Mouse (Mus musculus): ENCODE measurements around the gene Smarca4.
A peak's percentile ranks its signal among the peaks of the same experiment; 100 is the strongest.
"Not testable (repeated sequence)": the region's sequence is repeated elsewhere in the genome, so short reads cannot be mapped to it uniquely, and the experiment has no call there.

The Smarca4 gene

DNA sequence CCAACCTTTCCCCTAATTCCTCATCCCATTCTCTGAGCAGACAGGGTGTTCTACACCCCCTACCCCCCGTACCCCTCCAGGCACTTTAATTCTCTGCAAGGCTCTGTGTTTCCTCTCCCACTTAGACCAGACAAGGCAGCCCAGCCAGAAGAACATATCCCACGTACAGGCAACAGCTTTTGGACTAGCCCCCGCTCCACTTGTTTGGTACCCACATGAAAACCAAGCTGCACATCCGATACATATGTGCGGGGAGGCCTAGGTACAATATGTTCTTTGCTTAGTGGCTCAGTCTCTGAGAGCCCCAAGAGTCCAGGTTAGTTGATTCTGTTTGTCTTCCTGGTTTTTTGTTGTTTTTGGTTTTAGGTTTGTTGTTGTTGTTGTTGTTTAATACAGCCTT lies 46.1 kb downstream of the Smarca4 start:
- no peak for DNase-seq (ENCODE audit: low spot score)

DNA sequence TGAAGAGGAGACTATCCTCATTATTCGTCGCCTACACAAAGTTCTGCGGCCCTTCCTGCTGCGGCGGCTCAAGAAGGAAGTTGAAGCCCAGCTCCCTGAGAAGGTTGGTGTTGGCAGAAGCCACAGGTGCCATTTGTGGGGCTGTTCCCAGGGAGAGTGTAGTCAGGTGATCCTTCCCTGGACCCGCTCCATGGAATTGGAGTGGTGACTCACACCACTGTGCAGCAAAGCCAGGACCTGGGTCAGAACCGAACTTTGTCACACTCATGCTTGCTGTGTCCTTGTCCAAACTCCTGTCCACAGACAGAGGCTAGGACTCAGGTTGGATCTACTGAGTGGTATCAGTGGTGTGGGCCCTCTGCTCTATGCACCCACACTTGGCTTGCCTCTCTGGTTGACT lies 53.0 kb downstream of the Smarca4 start:
- DNase-seq (ENCODE audit: low spot score) = no peak

DNA sequence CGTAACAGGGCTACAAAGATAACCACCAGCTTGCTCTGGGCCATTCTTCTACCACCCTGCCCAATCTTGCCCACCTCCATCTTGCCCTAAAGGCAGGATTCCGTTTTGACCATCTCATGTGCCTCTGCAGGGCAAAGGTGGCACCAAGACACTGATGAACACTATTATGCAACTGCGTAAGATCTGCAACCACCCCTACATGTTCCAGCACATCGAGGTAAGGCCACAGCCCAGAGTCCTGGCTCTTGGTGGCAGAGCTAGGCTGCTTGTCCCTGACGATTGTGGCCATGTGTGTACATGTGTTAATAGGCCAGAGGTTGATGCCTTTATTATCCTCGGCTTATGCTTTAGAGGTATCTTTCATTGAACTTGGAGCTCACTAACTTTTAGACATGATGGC lies 54.4 kb downstream of the Smarca4 start:
- DNase-seq (ENCODE audit: low spot score) = no peak

DNA sequence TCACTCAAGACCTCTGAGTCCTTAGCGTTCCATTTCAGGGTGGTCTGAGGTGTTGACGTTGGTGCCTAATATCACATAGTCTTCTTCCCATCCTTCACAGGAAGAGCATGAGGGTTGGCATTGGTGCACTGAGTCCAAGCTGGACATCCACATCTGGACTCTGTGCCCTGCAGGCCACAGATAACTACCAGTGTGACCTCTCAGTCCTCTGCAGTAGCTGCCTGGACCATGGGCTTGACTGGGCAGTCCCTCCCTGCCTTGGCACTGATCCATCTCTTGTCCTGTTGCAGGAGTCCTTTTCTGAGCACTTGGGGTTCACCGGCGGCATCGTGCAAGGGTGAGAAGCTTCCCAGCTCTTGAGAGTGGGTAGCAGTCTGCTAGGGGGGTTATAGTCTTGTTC lies 55.8 kb downstream of the Smarca4 start:
- no peak for DNase-seq (ENCODE audit: low spot score)

DNA sequence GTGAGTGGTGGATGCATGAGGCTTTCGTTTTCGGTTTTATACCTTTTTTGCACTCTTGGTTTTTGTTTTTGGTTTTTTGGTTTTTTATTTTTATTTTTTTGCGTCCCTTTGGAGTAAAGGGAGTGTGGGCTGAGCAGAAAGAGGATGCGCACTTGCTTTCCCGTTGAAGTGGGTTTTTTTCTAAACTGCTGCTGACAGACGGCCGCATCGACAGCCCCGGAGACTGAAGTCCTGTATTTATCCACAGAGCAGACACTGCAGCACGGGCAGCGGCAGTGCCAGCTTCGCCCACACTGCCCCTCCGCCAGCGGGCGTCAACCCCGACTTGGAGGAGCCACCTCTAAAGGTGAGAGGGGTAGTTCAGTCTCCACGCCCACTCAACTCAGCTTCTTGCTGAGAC lies 61.7 kb downstream of the Smarca4 start:
- DNase-seq (ENCODE audit: low spot score) = no peak

DNA sequence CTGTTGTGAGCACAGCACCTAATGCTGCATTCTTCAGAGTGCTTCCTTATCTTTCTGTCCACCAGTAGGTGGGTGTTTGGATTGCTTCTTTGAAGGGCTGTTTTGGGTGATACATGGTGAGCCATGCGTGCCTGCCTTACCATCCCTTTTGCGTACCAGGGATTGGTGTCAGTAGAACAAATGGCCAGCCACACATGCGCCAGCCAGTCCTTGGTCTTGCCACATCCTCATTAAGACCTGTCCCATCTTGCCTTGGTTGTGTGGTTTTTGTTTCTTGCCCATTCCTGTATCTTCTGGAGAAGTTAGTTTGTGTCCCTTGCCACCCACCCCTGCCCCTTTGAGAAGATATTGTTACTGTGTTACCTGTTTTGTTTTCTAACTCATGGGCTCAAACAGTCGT lies 64.5 kb downstream of the Smarca4 start:
- no peak for DNase-seq (ENCODE audit: low spot score)

DNA sequence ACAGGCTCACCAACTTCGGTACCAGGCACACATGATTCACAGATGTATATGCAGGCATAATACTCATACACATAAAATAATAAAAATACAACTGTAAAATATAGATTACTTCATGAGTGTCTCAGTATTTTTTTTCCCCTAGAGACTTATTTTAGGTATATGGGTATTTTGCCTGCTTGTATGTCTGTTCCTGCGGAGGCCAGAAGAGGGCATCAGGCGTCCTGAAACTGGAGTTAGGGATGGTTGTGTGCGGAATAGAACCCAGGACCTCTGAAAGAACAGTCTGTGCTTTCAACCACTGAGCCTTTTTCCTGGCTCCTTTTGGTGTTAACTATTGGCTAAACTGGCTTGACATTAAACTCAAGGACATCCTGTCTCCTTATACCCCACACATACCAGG lies 66.9 kb downstream of the Smarca4 start:
- DNase-seq (ENCODE audit: low spot score) = peak; percentile 15

DNA sequence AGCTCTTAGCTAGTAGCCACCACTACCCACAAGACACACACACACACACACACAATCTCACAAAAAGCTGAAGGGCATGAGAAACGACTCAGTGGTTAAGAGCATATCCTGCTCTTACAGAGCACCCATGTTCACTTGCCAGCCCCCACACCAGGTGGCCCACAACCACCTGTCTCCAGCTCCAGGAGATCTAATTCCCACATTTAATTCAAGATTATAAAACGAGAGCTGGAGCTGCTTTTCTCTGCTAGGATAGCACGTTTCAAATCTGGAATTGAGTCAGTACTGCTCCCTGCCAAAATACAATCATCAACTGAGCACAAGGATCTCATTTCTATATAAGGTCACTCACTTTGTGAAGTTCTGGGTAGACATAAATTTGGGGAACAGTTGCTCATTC lies 67.9 kb downstream of the Smarca4 start:
- no peak for DNase-seq (ENCODE audit: low spot score)

DNA sequence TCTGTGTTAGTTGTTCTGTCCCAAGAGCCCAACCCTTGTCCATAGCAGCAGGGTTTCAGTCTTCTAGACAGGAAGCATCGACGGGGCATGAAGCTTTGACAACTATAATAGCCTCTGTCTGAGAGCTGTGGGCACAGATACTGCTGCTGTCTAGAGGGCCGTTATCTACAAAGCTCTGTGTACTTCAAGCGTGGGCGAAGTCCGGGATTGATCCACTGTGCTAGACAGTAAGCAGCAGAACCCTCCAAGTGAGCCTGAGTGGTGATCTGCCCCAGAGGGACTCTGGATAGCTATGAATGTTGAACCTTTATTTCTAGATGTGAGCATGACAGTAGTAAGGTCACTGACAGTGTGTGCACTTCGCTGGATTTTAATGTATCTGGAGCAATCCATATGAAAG lies 72.6 kb downstream of the Smarca4 start:
- no peak for DNase-seq (ENCODE audit: low spot score)

DNA sequence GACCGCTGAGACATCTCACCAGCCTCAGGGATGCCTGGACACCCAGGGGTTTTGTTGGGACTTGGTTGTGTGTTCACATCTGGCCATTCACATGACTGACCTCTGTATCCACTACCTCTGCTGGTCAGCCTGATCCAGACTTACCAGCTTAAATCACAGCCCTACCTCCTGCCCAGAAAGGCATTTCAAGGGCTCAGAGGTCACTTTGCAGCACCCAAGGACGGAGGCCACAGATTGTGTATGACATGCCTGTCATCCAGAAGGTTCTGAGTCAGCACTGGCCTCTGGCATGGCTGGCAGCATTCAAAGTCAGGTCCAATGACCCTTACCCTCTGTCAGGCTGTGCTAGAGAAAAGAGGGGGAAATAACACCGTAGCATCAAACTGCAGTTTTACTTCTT lies 74.1 kb downstream of the Smarca4 start:
- DNase-seq (ENCODE audit: low spot score) = no peak

DNA sequence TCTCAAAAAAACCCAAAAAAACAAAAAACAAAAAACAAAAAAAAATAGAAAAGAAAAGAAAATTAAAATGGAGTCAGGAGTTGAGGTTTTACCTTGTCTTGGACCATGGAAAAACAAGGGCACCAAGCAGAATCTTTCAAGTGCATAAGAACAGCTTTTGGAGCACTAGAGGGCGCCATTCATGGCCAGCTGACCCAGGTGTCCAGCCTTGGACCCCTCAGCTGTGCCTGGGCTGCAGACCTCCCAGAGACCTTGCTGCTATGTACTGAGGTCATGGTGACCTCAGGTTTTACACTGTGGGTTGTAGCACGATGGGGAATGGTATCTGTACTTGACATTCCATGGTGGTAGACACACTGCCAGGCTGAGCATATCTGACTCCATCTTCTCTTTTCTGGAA lies 75.9 kb downstream of the Smarca4 start:
- peak; percentile 70 for DNase-seq (ENCODE audit: low spot score)

DNA sequence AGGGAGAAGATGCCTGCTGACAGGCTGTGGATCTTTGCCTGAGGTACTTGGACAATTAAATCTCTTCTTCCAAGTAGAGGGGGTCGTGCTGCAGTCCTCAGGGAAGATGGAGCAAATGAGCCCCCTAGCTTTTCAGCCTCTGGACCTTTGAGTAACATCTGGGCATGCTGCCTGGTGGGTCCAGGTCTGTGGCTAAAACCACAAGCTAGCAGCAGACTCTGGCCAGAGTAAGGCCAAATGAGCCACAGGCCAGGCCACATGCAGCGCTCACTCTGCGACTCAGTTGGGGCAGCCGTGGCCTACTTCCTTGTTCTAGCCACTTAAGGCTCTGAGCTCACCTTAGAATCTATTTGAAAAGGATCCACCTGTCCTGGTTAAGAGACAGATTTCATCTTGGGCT lies 76.5 kb downstream of the Smarca4 start:
- DNase-seq (ENCODE audit: low spot score) = no peak

DNA sequence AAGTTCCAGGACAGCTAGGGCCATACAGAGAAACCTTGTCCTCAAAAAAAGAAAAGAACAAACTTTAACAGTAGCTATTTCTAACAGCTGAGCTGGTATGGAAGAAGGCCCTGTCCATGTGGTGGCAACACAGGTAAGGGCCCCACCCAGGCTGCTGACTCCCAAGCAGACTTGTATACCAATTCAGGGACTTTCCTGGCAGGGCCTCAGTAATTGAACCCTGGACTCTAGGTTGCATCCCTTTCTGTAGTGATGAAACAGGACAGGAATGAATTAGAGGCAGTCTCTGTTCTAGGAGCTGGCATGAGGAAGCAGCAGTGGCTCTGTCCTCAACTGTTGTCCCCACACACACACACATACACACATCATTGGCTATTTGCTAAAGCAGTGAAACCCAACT lies 78.1 kb downstream of the Smarca4 start:
- DNase-seq (ENCODE audit: low spot score) = no peak

DNA sequence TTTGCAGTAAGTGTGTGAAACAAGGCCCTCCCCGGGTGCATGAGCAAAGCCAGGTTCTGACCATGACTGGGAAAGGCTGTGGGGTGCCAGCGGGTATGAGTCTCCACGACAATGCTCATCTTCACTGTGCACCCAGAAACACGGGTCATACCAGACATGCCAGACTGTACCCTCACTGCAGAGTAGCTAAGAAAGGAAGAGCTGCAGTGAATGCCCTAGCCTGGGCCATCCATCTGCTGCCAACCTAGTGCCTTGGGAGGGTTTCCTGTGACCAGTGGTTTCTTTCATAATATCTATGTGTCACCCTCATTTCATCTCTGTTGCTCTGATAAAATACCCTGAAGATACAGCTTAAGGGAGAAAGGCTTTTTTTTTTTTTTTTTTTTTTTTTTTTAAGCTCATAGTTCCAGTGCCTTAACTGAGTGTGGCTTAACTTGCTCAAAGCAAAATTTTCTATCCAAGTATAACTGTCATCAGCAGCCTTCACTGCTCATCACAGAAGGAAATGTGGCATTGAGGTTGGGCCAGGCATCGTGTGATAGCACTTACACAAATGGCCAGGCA lies 79.3 kb downstream of the Smarca4 start:
- DNase-seq (ENCODE audit: low spot score) = no peak

DNA sequence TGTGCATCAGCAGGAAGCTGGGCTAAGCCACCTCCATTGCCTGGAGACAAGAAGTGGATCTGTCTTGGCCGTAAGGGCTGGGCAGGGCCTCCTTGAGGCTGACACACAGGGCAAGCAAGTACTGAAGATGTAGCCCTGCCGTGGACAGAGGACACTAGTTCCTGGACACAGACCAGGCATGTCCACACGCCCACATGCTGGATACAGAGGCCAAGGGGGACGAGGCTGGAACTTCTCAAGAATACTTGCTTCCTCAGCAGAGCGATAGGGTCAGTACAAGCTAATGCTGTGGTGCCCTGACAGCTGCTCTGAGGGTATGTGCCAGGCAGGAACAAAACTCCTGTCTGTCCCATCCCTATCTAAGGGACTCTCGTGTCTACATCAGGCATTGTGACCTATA lies 81.2 kb downstream of the Smarca4 start:
- DNase-seq (ENCODE audit: low spot score) = no peak

DNA sequence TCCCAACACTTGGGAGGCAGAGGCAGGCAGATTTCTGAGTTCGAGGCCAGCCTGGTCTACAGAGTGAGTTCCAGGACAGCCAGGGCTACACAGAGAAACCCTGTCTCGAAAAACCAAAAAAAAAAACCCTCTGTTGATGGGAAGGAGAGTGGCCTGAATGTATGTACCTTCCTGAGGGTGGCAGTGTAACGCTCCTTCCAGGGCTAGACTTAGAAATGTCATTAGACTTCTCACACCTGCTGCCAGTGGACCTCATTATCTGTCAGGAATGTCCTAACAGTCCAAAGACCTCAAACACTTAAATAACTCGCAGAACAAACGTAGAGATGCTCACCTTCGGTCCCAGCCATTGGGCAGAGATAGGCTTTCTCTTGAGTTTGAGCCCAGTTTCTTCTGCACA lies 83.3 kb downstream of the Smarca4 start:
- DNase-seq (ENCODE audit: low spot score) = not testable (repeated sequence)

DNA sequence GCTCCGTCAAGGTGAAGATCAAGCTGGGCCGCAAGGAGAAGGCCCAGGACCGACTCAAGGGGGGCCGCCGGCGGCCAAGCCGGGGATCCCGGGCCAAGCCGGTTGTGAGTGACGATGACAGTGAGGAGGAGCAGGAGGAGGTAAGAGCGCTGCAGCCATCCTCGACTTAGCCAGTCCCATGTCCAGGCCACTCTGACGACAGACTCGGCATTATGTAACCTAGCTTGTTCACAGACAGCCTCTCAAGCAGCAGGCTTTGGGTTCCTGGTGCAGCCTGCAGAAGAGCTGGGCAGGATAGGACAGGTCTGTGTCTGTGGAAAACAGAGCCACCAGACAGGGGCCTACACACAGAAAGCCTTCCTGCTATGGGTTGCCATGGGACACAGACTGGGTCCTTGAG lies 85.1 kb downstream of the Smarca4 start:
- no peak for DNase-seq (ENCODE audit: low spot score)

DNA sequence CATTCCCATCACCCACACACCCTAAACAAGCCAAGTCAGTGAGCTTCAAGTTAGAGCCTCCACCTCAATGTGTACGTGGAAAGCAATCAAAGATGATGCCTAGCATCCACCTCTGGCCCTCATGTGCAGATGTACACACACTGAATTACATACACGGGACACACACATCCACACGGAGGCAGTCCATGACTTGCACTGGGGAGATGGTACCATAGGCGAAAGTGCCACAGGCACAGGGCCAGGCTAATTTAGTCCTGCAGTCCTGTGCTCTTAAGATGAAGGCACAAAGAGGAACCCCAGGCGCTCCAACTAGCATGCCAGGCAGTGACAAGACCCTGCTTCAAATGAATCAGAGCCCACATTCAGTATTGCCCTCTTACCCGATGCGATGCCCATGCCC lies 87.5 kb downstream of the Smarca4 start:
- no peak for DNase-seq (ENCODE audit: low spot score)

DNA sequence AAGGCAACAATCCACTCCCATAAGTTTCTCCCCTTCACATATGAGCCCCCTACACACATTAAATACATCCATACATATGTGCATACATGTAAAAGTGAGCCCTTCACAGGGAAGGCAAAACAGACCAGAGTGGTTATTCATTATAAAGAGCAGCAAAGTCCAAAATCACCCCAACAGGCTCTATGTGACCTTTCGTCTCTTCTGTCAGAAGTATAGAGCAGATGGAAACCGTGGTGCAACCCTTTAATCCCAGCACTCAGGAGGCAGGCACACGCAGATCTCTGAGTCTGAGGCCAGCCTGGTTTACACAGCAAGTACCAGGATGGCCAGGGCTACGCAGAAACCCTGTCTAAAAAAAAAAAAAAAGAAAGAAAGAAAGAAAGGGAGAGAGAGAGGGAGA lies 90.1 kb downstream of the Smarca4 start:
- DNase-seq (ENCODE audit: low spot score) = no peak

DNA sequence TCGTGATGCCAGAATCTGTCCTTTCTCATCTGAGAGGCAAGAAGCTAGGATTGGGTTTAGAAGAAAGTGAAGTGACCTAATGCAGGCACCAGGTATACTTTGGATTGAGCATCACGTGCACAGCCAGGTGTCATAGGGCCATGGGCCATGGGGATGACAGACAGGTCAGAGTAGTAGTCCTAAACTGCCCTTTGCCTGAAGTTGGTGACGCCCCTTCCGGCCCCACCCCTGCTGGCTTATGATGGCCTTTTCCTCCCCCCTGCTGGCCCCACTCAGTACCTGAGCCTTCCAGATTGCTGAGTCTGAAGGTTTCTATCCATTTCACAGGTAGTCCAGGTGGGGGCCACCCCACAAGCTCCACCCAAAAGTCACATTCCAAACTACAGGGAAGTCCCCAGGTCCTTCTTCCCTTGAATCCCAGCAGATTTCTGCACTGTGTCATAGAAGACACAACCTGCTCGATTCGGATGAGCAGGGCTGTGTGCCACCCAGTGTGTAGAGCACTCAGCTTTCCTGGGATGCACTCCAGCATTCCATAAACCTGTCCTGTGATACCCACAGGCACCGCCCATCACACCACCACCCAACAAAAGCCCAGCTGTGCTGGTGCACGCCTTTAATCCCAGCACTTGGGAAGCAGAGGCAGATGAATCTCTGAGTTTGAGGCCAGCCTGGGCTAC lies 90.8 kb downstream of the Smarca4 start:
- no peak for DNase-seq (ENCODE audit: low spot score)

DNA sequence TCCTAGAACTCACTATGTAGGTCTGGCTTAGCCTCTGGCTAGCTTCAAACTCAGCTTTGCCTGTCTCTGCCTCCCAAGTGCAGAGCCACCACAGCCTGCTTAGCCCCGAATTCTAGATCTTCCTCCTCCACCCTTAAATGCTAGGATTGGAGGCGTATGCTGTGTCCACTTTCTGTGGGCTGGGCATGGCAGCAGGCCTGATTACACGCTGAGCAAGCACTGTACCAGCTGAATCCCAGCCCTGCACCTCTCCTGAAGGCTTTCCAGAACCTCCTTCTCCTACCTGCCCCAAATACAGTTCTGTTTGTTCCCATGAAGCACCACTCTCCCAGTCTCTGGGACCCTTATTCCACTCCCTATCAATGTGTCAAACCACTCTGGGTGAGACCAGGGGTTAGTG lies 93.4 kb downstream of the Smarca4 start:
- DNase-seq (ENCODE audit: low spot score) = no peak

DNA sequence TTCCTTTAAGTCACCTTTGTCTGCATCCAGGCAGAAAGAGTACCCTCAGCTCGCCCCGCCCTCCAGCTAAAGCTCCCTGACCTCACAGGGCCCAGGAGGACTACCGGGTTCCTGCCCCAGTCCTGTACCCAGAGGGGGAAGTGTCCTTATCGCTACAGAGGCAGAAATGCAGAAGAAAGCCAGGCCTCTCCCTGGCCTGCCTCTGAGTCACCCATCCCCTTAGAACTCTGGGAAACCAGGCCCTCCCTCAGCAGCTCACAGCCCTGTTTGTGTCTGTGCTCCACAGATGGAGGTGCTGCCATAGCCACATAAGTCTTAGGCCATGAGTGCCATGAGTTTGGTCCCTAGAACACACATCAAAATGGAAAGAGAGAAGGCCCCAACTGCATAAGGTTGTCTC lies 99.3 kb downstream of the Smarca4 start:
- DNase-seq (ENCODE audit: low spot score) = no peak

DNA sequence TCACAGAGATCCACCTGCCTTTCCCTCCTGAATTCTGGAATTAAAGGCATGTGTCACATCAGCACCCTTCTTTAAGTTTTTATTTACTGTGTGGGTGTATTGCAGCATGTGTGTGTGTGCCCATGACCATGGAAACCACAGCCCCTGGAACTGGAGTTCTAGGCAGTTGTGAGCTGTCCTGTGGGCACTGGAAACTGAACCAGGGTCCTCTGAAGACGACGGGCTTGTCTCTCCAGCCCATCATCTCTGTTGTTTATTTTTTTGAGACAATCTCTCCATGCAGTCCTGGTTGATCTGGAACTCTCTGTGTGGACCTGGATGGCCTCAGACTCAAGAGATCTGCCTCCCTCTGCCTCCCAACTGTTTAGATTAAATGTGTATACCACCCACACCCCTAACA lies 101.0 kb downstream of the Smarca4 start:
- no peak for DNase-seq (ENCODE audit: low spot score)

DNA sequence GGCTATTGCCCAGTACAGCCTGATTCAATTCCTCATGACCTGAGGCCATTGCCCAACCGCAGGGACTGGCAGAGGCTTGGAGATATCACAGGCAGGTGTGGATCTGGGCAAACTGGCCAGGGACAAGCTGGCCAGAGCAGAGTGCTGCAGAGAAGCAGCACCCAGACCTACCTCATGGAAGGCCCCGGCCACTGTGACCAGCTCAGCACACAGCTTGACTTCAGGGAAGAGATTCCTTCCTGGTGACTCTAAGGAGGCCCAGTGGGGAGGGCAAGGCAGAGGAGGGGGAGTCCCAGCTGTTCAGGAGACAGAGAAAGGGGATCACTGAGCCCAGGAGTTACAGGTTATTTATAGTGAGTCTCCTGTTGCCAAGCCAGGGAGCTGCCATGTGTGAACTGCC lies 105.1 kb downstream of the Smarca4 start:
- DNase-seq (ENCODE audit: low spot score) = no peak

Data from embryo, embryonic 10.5 days (tissue).